Mouse (Mus musculus) ES-Bruce4 (cell line): ENCODE data around the gene Gse1. TPM values are rescaled to one million over a fixed set of nuclear protein-coding genes. Genes with fewer than 3 reads are reported as not detected.

Source experiments
- H3K27ac ChIP-seq: 2 replicates; pipeline ENCODE4 v1.5.1; 2012; ENCODE audit warnings: low read length, inconsistent platforms; ENCODE audit not compliant: insufficient read depth
- H3K27me3 ChIP-seq: 2 replicates; pipeline ENCODE4 v1.6.1; 2012; ENCODE audit warnings: mild to moderate bottlenecking, low read length, inconsistent platforms; ENCODE audit not compliant: control insufficient read depth, poor library complexity, insufficient read depth, severe bottlenecking
- H3K36me3 ChIP-seq: 2 replicates; pipeline ENCODE4 v1.6.1; 2012; ENCODE audit warnings: inconsistent platforms, mild to moderate bottlenecking, low read length, moderate library complexity; ENCODE audit not compliant: control insufficient read depth, poor library complexity, insufficient read depth, severe bottlenecking
- H3K4me1 ChIP-seq: one replicate; pipeline ENCODE4 v1.8.1; 2011; ENCODE audit warnings: low read length; ENCODE audit not compliant: control insufficient read depth, insufficient read depth
- H3K4me3 ChIP-seq: 2 replicates; pipeline ENCODE4 v1.5.1; 2011; ENCODE audit warnings: low read depth, mild to moderate bottlenecking, low read length
- H3K9ac ChIP-seq: 2 replicates; pipeline ENCODE4 v1.6.1; 2012; ENCODE audit warnings: low read depth, mild to moderate bottlenecking, inconsistent platforms; ENCODE audit not compliant: poor library complexity, severe bottlenecking
- H3K9me3 ChIP-seq: replicated peaks from 2 replicates; pipeline ENCODE4 v1.6.1; 2012; ENCODE audit warnings: mild to moderate bottlenecking, low read length, inconsistent platforms; ENCODE audit not compliant: control insufficient read depth, poor library complexity, insufficient read depth, severe bottlenecking
- CTCF ChIP-seq: IDR thresholded peaks from one replicate; pipeline ENCODE4 v1.8.1; 2011; ENCODE audit warnings: low read depth, low read length
- EP300 ChIP-seq: IDR thresholded peaks from 2 replicates; pipeline ENCODE4 v1.6.1; 2011; ENCODE audit warnings: low read depth, low read length; ENCODE audit not compliant: insufficient read depth
- POLR2A ChIP-seq: IDR thresholded peaks from one replicate; pipeline ENCODE4 v1.8.1; 2011; ENCODE audit warnings: low read length; ENCODE audit not compliant: insufficient read depth
- polyA plus RNA-seq: library from polyadenylated mRNA; stranded (reverse); fragments of >200 nt; gene quantifications from 2 replicates; pipeline ENCODE4 v1.2.4, GENCODE M21; 2011; ENCODE audit warnings: low read depth; ENCODE audit not compliant: missing spikeins, insufficient read depth, insufficient read length

Gse1 gene
- polyA plus RNA-seq, 1 experiment: 31.8 TPM

- Histone ChIP-seq H3K4me1 (peaks cover 14% of the 10 kb centered on the region), H3K4me3 (no peak overlapping the region), H3K27me3 (no peaks in the 10 kb centered on the region), H3K27ac (no peak overlapping the region), H3K9me3 (no peaks in the 10 kb centered on the region), H3K9ac (no peak overlapping the region), H3K36me3 (no peaks in the 10 kb centered on the region)
- no peak for TF ChIP-seq EP300
- no peak for TF ChIP-seq CTCF
- TF ChIP-seq POLR2A: no peak
These were observed 143.6 kb downstream of the Gse1 start for GRCm38 (mm10) chr8:120371725-120372457.

DNA sequence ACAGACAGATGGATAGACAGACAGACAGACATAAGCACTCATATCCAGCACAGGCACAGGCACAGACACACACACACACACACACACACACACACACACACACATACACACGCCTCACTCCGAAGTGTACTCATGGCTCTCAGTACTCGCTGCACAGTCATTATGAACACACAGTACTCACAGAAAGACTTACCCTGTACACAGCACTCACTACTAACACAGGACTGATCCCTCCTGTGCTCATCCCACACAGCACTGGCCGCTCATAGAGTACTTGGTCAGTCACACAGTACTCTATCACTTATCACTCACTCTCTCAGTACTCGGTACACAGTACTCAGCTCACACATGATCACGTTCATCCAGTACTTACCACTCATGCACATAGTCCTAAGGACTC is 144.4 kb downstream of the Gse1 start:
- Histone ChIP-seq H3K9ac (no peak overlapping the region), H3K36me3 (no peaks in the 10 kb centered on the region), H3K4me1 (peaks cover 14% of the 10 kb centered on the region), H3K4me3 (no peak overlapping the region), H3K27ac (no peak overlapping the region), H3K9me3 (no peaks in the 10 kb centered on the region), H3K27me3 (no peaks in the 10 kb centered on the region)
- no peak for TF ChIP-seq EP300
- no peak for TF ChIP-seq POLR2A
- TF ChIP-seq CTCF: no peak

DNA sequence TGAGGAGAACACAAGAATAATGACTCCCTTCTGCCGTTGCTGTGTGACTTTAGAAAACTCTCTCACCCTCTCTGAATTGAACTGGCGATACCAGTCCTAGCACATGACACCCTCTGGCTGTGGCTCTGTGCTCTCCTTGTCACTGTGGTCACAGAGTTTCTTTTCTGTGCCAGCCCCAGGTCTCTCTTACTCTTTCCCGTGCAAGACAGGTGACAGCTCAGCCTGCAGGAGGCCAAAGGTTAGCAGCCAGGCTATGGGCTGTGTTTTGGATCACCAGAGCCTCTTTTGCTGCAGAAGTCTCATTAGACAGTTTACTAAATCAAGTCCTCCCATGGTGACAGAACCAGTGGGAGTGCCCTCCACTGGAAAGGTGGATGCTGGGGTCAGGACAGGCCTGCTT is 145.4 kb downstream of the Gse1 start:
- Histone ChIP-seq H3K9me3 (no peaks in the 10 kb centered on the region), H3K9ac (no peak overlapping the region), H3K27ac (no peak overlapping the region), H3K27me3 (no peaks in the 10 kb centered on the region), H3K4me1 (peaks cover 14% of the 10 kb centered on the region), H3K36me3 (no peaks in the 10 kb centered on the region), H3K4me3 (no peak overlapping the region)
- no peak for TF ChIP-seq POLR2A
- TF ChIP-seq CTCF: no peak
- TF ChIP-seq EP300: no peak

GRCm38 (mm10) chr8:120374070-120374469 is 145.8 kb downstream of the Gse1 start:
- no peak overlapping the region for H3K27ac ChIP-seq
- peaks cover 14% of the 10 kb centered on the region for H3K4me1 ChIP-seq
- no peaks in the 10 kb centered on the region for H3K36me3 ChIP-seq
- no peaks in the 10 kb centered on the region for H3K9me3 ChIP-seq
- H3K4me3 ChIP-seq: no peak overlapping the region
- no peak overlapping the region for H3K9ac ChIP-seq
- TF ChIP-seq CTCF: no peak
- H3K27me3 ChIP-seq: no peaks in the 10 kb centered on the region

GRCm38 (mm10) chr8:120374514-120374913 is 146.3 kb downstream of the Gse1 start:
- H3K9ac ChIP-seq: no peak overlapping the region
- no peaks in the 10 kb centered on the region for H3K9me3 ChIP-seq
- no peak overlapping the region for H3K4me3 ChIP-seq
- peaks cover 11% of the 10 kb centered on the region for H3K4me1 ChIP-seq
- no peaks in the 10 kb centered on the region for H3K27me3 ChIP-seq
- TF ChIP-seq CTCF (no peak), EP300 (no peak), POLR2A (no peak)
- no peak overlapping the region; the same call in 1 of the 2 replicates for H3K27ac ChIP-seq
- no peaks in the 10 kb centered on the region for H3K36me3 ChIP-seq

DNA sequence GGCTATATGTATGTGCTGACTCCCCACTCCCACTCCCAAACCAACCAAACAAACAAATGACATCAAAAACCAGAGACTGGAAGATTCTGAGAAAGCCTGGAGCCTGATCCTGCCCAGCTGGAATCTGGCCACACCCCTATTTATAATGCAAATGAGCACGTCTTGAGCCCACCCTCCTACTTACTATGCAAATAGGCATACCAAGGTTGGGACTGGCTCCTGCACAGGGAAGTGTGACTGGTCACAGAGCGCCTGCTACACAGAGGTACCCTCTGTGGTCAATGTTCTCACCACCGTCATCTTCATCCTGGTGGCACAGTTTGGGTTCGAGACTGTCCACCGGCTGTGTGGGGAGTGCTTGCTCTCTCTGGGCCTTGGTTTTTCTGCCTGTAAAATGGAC is 146.9 kb downstream of the Gse1 start:
- no peak overlapping the region for H3K27ac ChIP-seq
- no peak overlapping the region for H3K9ac ChIP-seq
- H3K4me1 ChIP-seq: peaks cover 11% of the 10 kb centered on the region
- no peaks in the 10 kb centered on the region for H3K27me3 ChIP-seq
- no peak overlapping the region for H3K4me3 ChIP-seq
- H3K36me3 ChIP-seq: no peaks in the 10 kb centered on the region
- H3K9me3 ChIP-seq: no peaks in the 10 kb centered on the region
- TF ChIP-seq EP300: no peak
- no peak for TF ChIP-seq CTCF
- no peak for TF ChIP-seq POLR2A
